Mouse (Mus musculus): ENCODE measurements around the gene Armcx1. TPM values are rescaled to one million over a fixed set of nuclear protein-coding genes. Genes with fewer than 3 reads are reported as not detected.

Armcx1 gene
- polyA plus RNA-seq, 1 experiment from 2014 or later, result 89.1 TPM

Small RNA genes lying within 50 kb of the gene (microRNA-seq; reads per million reads assigned to microRNA genes)
- gene Mir7093, result 0.92 reads per million

Other genes with a start within 250 kb of the Armcx1 start
- 0.31 and 0.41 TPM in 2 replicates for gene Taf7l, start 241.5 kb upstream of the Armcx1 start, polyA plus RNA-seq (2015; fragmentation: Nextera tagmentation; extraction: Ambion mirVana)
- 37.8 and 38.1 TPM in 2 replicates for gene Timm8a1, start 176.1 kb upstream of the Armcx1 start, polyA plus RNA-seq (2015; fragmentation: Nextera tagmentation; extraction: Ambion mirVana)
- gene Btk, start 134.4 kb upstream of the Armcx1 start, polyA plus RNA-seq (2015; fragmentation: Nextera tagmentation; extraction: Ambion mirVana), result 0.75 and 0.77 TPM in 2 replicates
- gene Rpl36a, start 132.3 kb upstream of the Armcx1 start, polyA plus RNA-seq (2015; fragmentation: Nextera tagmentation; extraction: Ambion mirVana), result 155 and 158 TPM in 2 replicates
- 3.7 and 6.2 TPM in 2 replicates for gene Gla, start 116.8 kb upstream of the Armcx1 start, polyA plus RNA-seq (2015; fragmentation: Nextera tagmentation; extraction: Ambion mirVana)
- 145 and 146 TPM in 2 replicates for gene Hnrnph2, start 116.8 kb upstream of the Armcx1 start, polyA plus RNA-seq (2015; fragmentation: Nextera tagmentation; extraction: Ambion mirVana)
- 6.8 and 7.0 TPM in 2 replicates for gene Armcx4, start 31.4 kb upstream of the Armcx1 start, polyA plus RNA-seq (2015; fragmentation: Nextera tagmentation; extraction: Ambion mirVana)
- 44.8 and 52.8 TPM in 2 replicates for gene Armcx6, start 33.5 kb downstream of the Armcx1 start, polyA plus RNA-seq (2015; fragmentation: Nextera tagmentation; extraction: Ambion mirVana)
- gene Armcx3, start 38.6 kb downstream of the Armcx1 start, polyA plus RNA-seq (2015; fragmentation: Nextera tagmentation; extraction: Ambion mirVana), result 71.3 and 73.2 TPM in 2 replicates
- 92.2 and 101 TPM in 2 replicates for gene Armcx2, start 91.3 kb downstream of the Armcx1 start, polyA plus RNA-seq (2015; fragmentation: Nextera tagmentation; extraction: Ambion mirVana)
- 0.25 and 0.29 TPM in 2 replicates for gene Nxf2, start 246.8 kb downstream of the Armcx1 start, polyA plus RNA-seq (2015; fragmentation: Nextera tagmentation; extraction: Ambion mirVana)

All from midbrain, embryonic 15.5 days (tissue).